Mouse (Mus musculus): ENCODE results near the gene Invs. TPM values are rescaled to one million over a fixed set of nuclear protein-coding genes. Genes with fewer than 3 reads are reported as not detected.

The Invs gene
- 0.95 and 1.0 TPM in 2 replicates for polyA plus RNA-seq (2012; rRNA removed)

GRCm38 (mm10) chr4:48279498-48280134 lies at the start of gene Invs, which contains the start of gene Erp44:
Gene Invs, plus strand, starts transcription at chr4:48279760.
Gene Erp44, minus strand, starts transcription at chr4:48279558.

GRCm38 (mm10) chr4:48472792-48473650 lies 193.5 kb downstream of the Invs start, which contains the start of gene Tex10:
Gene Tex10, minus strand, starts transcription at chr4:48473459.

Other genes with a start within 250 kb of the Invs start
- gene Nr4a3, start 234.6 kb upstream of the Invs start, polyA plus RNA-seq (2012; rRNA removed): 0.01 TPM in 1 of 2 replicates, not detected in the other
- 6.5 and 7.4 TPM in 2 replicates for gene Stx17, start 154.8 kb upstream of the Invs start, polyA plus RNA-seq (2012; rRNA removed)
- gene Erp44, start 202 bp upstream of the Invs start, polyA plus RNA-seq (2012; rRNA removed): 15.2 and 17.7 TPM in 2 replicates
- 10.0 and 12.5 TPM in 2 replicates for gene Tex10, start 193.7 kb downstream of the Invs start, polyA plus RNA-seq (2012; rRNA removed)

Measured in liver, embryonic 14 days (tissue).